Mouse (Mus musculus) natural killer cell, adult 2 months (primary cell): ENCODE data around the gene Usp17lc.
"Not testable (repeated sequence)": the region's sequence is repeated elsewhere in the genome, so short reads cannot be mapped to it uniquely, and the experiment has no call there.

Source experiments
- DNase-seq, 2 experiments: peaks; one replicate each; pipeline ENCODE4 v3.0.0; 2022; ENCODE audit warnings: low spot score in 2 of 2

Gene Usp17lc

DNA sequence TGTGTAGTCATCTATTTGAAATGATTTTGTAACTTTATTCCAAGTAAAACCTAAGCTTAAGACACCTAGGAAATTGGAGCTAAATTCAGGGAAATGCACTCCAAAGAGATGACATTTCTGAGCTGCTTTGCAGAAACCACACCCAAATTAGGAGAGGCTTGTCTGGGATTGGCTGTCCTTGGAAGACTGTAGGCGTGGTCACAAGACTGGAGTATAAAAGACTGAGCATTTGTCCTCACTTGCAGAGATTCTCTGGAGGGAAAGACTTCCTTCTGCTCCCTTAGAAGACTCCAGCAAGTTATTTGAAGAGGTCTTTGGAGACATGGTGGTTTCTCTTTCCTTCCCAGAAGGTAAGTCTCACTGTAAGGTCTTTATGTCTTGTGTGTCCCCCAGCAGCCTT is at the start of gene Usp17lc:
Gene Usp17lc, plus strand, starts transcription at position 301 of the 400 bp plus-strand sequence.
- not testable (repeated sequence) for DNase-seq

DNA sequence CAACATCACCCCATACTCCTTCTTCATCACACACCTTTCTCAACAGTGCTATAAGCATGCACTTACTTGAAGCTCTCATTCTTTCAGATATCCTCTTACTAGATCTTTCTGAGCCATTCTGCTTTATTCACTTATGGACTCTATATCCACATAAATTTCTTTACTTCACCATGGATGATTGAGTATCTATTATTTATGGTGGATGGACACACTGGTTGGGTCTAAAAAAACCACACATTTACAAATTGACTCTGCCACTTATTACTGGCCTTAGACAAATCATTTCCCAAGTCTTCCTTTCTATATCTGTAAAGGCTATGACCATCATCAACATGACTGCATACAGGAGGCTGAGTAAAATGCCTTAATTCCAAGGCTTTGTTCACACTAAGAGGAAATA is 28.8 kb upstream of the Usp17lc start, which contains the start of gene Olfr603:
Gene Olfr603, minus strand, starts transcription at position 101 of the 400 bp plus-strand sequence.
- no peak for DNase-seq

DNA sequence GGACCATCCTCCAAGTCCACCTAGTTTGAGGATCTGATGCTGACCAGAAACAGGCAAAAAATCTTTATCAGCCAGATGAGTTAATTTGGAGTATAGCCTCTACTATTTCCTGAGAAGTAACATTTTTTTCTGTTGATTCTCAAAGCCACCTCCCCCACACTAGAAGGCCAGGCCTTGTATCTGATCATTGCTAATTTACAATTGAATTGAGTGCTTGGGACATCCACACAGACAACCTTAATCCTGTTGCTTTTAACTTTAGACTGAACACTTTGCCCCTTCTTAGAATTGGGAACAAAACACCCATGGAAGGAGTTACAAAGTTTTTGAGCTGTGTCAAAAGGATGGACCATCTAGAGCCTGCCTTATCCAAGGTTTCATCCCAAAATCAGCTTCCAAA is 17.1 kb upstream of the Usp17lc start:
- no peak for DNase-seq

DNA sequence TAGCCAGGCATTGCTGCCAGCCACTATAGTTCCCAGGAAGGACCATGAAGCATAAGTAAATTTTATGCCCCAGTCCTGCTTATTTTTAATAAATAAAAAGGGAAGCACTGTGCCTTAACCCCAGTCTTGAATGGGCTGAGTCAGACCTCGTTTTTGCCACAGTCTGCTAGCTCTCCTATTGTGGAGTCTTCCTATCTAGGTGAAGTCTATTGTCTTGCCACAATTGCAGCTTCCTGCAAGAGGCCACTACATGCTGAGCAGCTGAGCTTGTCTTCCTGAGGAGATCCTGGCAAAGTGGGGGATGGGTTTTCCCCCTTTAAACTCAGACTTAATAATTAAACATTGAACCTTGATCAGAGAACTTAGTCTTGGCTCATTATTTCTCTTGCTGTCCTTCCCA is 15.9 kb upstream of the Usp17lc start:
- DNase-seq: no peak

DNA sequence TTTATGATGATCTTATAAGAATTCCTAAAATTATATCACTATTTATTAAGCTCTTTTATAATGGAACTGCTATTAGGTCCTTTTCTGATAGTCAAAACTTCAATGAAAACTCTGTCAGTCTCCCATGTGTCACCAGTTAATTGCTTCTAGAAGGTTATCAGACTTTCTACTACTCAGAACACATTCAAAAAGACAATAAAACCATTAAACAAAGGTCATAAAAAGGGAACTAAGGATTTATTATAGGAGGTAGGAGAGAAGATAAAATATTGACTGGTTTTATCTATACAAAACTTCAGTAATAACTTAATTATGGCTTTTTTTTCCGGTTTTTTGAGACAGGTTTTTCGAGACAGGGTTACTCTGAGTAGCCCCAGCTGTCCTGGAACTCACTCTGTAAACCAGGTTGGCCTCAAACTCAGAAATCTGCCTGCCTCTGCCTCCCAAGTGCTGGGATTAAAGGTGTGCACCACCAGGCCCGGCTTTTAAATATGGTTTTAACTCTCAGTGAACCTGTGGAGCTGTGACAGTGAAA is 8.3 kb upstream of the Usp17lc start:
- DNase-seq: not testable (repeated sequence)

DNA sequence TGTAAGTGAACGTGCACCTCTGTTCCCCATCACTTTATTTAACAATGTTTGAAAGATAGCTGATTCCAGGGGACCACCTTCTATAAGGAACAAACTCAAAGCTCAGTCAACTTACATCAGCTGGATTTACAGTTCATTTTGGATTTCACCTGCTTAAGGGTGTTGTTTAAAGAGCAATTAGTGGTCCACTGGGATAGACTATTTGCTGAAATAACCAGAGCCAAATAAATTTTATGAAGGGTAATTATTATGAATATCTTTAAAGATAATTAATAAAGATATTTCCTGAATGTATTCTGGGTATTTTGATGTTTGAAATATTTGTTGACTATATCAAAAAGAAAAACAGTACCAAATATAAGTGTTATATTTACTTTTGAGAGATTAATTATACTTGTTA is 30.5 kb downstream of the Usp17lc start, which contains the start of gene Olfr605:
Gene Olfr605, minus strand, starts transcription at position 101 of the 400 bp plus-strand sequence.
- no peak for DNase-seq

DNA sequence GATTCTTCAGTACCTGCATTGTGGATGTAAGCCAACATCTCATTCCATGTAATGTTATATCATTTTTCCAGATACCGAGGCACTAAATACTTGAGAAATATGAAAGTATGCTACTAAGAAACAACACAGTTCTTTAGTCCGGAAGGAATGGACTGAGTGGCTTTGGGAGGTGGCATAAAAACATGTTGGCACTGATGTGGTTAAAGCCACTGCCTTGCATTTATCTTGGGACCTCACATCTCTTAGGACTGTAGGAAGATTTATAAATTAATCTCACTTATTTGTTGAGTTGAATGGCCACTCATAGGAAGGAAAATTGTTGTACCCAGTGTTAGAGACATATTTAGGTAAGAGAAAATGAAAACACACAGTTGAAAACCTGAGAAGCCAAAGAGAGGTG is 33.9 kb downstream of the Usp17lc start, which contains the start of gene Olfr606:
Gene Olfr606, plus strand, starts transcription at position 301 of the 400 bp plus-strand sequence.
- no peak for DNase-seq

DNA sequence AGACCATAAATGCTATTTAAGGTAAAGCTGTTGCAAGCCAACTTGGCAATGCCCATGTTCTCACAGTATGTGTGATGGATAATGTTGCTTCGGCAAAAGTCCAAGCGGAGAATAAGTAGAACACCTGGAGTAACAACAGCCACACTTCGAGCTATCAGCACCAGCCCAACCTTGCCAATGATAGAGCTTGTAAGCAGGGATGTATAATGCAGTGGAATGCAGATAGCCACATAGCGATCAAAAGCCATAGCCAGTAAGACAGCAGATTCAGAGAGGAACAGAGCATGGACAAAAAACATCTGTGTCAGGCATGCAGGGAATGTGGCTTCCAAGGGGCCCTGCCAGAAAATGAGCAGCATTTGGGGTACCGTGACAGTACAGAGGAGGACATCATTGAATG is 45.7 kb downstream of the Usp17lc start:
- DNase-seq: no peak
